Mouse (Mus musculus): ENCODE data around the gene Vamp2. TPM values are rescaled to one million over a fixed set of nuclear protein-coding genes. Genes with fewer than 3 reads are reported as not detected.

The Vamp2 gene
- polyA plus RNA-seq, 1 experiment from 2014 or later, result 66.7 TPM

DNA sequence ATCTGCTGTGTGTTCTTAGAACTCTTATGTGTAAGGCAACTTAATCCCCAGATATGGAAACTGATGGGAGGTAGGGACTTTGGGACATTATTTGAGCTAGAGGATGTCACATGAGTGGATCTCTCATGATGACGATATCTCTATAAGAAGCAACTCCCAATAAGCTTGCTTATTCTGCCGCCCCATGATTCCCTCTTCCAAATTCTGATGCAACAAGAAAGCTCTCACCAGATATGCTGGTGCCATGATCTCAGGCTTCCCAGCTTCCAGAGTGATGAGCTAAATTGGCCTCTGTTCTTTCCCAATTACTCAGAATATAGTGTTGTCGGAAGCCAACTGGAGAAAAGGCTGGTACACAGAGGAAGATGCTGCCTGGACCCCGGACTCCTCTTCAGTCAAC lies 23.6 kb downstream of the Vamp2 start:
- Histone ChIP-seq H3K4me3 (replicated peaks; ENCODE audit: low read depth, low read length) (no peak overlapping the region), H3K9ac (ENCODE audit: low read depth, low read length) (no peak overlapping the region), H3K36me3 (ENCODE audit: insufficient read depth, low read length) (peaks cover 25% of the 10 kb centered on the region), H3K27me3 (ENCODE audit: insufficient read depth, low read length) (no peaks in the 10 kb centered on the region), H3K9me3 (replicated peaks; ENCODE audit: low read length) (no peaks in the 10 kb centered on the region), H3K4me1 (replicated peaks; ENCODE audit: insufficient read depth, low read length) (peaks cover 4% of the 10 kb centered on the region; the same call in 1 of the 2 replicates), H3K27ac (no peak overlapping the region), H3K4me2 (ENCODE audit: low read length) (no peak overlapping the region)
- no peak for DNase-seq (ENCODE audit: low spot score)
- ATAC-seq (replicated peaks; ENCODE audit: low FRiP score, low read depth), result no peak
- no peak for TF ChIP-seq CTCF (IDR thresholded peaks at IDR 0.05; ENCODE audit: low read depth)
- 62% methylated on average over 4 of the region's 4 CpGs for WGBS

DNA sequence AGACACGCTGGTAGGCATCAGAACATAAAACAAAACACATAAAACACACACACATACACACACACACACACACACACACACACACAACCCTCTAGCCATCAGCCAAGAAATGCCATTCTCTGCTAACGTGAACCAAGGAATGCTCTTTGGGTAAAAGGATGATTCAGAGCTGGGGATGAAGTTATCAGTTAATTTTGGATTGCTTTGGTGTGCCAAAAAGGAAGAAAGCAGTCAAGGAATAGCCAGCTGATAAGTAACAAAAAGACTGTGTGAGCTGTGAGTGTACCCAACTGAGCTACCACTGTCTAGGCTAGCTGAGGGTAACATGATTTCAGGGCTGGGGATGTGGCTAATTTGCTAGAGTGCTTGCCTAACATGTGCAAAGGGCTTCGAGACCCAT lies 25.7 kb downstream of the Vamp2 start:
- Histone ChIP-seq H3K36me3 (ENCODE audit: insufficient read depth, low read length) (peaks cover 6% of the 10 kb centered on the region; the same call in 1 of the 2 replicates), H3K4me3 (replicated peaks; ENCODE audit: low read depth, low read length) (no peak overlapping the region), H3K4me2 (ENCODE audit: low read length) (no peak overlapping the region), H3K27ac (no peak overlapping the region), H3K9me3 (replicated peaks; ENCODE audit: low read length) (no peaks in the 10 kb centered on the region), H3K9ac (ENCODE audit: low read depth, low read length) (no peak overlapping the region), H3K4me1 (replicated peaks; ENCODE audit: insufficient read depth, low read length) (peaks cover 6% of the 10 kb centered on the region), H3K27me3 (ENCODE audit: insufficient read depth, low read length) (no peaks in the 10 kb centered on the region)
- WGBS, result 68% methylated on average over 3 of the region's 3 CpGs
- TF ChIP-seq CTCF (IDR thresholded peaks at IDR 0.05; ENCODE audit: low read depth), result no peak
- ATAC-seq (replicated peaks; ENCODE audit: low FRiP score, low read depth) (no peak), DNase-seq (ENCODE audit: low spot score) (no peak)

DNA sequence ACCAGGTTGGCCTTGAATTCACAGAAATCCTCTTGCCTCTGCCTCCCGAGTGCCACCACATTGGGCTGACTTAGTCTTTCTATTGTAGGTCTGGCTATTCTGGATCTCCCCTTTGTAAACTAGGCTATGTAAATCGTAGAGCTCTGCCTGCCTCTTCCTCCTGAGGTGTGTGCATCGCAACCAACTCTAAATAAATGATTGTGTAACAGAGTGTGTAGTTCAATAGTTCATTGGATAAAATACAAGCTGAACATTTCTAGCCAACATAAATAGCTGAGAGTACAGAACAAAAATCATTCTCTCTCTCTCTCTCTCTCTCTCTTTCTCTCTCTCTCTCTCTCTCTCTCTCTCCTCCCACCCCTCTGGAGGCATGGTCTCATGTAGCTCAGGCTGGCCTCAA lies 26.3 kb downstream of the Vamp2 start:
- DNase-seq (ENCODE audit: low spot score) (no peak), ATAC-seq (replicated peaks; ENCODE audit: low FRiP score, low read depth) (no peak)
- H3K4me3 ChIP-seq (replicated peaks; ENCODE audit: low read depth, low read length), result no peak overlapping the region
- no peaks in the 10 kb centered on the region for H3K27me3 ChIP-seq (ENCODE audit: insufficient read depth, low read length)
- no peak for TF ChIP-seq CTCF (IDR thresholded peaks at IDR 0.05; ENCODE audit: low read depth)
- WGBS, result 85% methylated on average over 3 of the region's 3 CpGs
- H3K9ac ChIP-seq (ENCODE audit: low read depth, low read length), result no peak overlapping the region
- no peak overlapping the region for H3K27ac ChIP-seq
- H3K36me3 ChIP-seq (ENCODE audit: insufficient read depth, low read length), result no peaks in the 10 kb centered on the region
- no peaks in the 10 kb centered on the region for H3K9me3 ChIP-seq (replicated peaks; ENCODE audit: low read length)
- peaks cover 9% of the 10 kb centered on the region for H3K4me1 ChIP-seq (replicated peaks; ENCODE audit: insufficient read depth, low read length)
- no peak overlapping the region for H3K4me2 ChIP-seq (ENCODE audit: low read length)

DNA sequence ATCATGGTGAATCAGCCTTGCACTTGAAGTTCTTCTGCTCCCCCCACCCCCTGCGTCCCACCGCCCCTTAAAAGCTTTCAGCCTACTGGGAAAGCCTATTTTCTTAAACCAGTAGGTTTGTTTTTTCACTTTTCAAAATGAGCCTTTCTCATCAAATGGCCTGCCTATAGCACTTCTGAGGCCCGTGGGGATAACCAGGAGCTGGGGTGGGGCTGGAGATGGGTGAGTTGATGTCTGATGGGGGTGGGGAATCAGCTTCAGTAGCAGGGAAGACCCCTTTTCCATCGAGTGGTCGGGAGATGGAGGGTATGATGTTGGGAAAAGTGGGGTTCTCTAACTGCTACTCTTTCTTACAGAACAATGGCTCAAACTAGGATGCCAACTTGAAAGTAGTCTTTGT lies 28.6 kb downstream of the Vamp2 start:
- DNase-seq (ENCODE audit: low spot score) (no peak), ATAC-seq (replicated peaks; ENCODE audit: low FRiP score, low read depth) (no peak)
- Histone ChIP-seq H3K9me3 (replicated peaks; ENCODE audit: low read length) (no peaks in the 10 kb centered on the region), H3K36me3 (ENCODE audit: insufficient read depth, low read length) (no peaks in the 10 kb centered on the region), H3K27me3 (ENCODE audit: insufficient read depth, low read length) (no peaks in the 10 kb centered on the region), H3K27ac (no peak overlapping the region), H3K4me2 (ENCODE audit: low read length) (no peak overlapping the region), H3K9ac (ENCODE audit: low read depth, low read length) (no peak overlapping the region), H3K4me1 (replicated peaks; ENCODE audit: insufficient read depth, low read length) (peaks cover 12% of the 10 kb centered on the region), H3K4me3 (replicated peaks; ENCODE audit: low read depth, low read length) (no peak overlapping the region)
- TF ChIP-seq CTCF (IDR thresholded peaks at IDR 0.05; ENCODE audit: low read depth), result no peak
- 42% methylated on average over 5 of the region's 5 CpGs for WGBS

DNA sequence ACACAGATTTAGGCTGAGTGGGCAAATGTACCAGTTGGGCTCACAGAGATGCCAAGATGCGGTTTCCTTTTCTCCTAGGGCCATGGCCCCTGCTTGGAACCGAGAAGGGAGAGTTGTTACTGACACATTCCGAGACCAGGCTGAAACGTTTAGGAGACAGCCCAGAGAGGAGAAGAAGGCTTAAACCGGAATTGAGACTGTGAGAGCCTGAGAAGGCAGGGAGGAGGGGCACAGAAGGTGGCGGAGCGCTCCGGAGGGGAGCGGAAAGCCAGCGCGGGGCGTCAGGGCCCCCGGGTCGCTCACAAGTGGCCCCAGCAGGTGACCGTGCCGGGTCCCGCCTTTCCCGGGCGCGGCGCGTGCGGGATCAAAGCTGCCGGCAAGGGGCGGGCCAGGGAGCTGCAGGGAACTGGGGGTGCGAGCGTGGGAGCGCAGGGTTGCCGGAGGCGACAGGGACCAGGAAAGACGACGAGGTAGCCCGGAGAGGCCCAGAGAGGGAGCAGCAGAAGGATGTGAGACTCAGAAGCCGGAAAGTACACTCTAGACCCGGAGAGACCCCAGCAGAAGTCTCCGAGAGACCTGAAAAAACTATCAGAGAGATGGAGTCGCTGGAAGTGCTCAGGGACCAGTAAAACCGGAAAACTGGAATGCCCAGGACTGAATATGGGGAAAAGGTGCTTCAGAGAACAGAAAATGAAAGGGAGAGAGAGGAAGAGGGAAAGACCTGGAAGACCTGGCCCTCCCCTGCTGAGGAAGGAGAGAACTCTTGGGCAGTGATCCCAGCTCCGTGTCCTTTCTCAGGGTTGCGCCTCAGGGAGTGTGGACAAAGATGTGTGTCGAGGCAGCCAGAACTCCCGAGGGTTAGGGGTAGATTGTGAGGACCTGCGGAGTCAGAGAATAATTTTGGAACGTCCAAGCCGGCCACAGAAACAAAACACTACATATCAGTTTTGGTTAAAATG lies 29.7 kb downstream of the Vamp2 start:
- under 1% methylated on average over 45 of the region's 45 CpGs for WGBS
- DNase-seq (ENCODE audit: low spot score) (peak; percentile 74), ATAC-seq (replicated peaks; ENCODE audit: low FRiP score, low read depth) (0 out of 2 replicates have a peak, but pooled peaks have one; percentile 2)

DNA sequence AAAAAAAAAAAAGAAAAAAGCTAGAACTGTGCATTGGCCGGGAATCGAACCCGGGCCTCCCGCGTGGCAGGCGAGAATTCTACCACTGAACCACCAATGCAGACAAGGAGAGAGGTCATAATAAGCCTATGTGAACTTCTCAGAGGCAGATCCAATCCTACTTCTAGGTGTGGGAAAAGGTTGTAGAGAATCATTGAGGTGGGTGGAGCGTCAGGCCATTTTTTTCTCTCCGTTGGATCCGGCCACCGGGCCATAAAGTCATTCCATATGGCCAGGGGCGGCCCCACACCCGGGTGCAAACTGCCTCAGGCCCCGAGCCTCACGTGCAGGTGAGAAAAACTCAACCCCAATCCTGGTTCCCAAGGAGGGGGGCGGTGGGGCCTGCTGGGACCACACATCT lies 30.5 kb downstream of the Vamp2 start:
- no peak for TF ChIP-seq CTCF (IDR thresholded peaks at IDR 0.05; ENCODE audit: low read depth)
- ATAC-seq (replicated peaks; ENCODE audit: low FRiP score, low read depth), result no peak; the same call in 1 of the 2 replicates

More for the DNA sequence above, 29.7 kb downstream of the Vamp2 start:
- no peaks in the 10 kb centered on the region for H3K9me3 ChIP-seq (replicated peaks; ENCODE audit: low read length)
- no peaks in the 10 kb centered on the region for H3K27me3 ChIP-seq (ENCODE audit: insufficient read depth, low read length)
- no peak for TF ChIP-seq CTCF (IDR thresholded peaks at IDR 0.05; ENCODE audit: low read depth)
- H3K4me3 ChIP-seq (replicated peaks; ENCODE audit: low read depth, low read length), result peak overlapping the region; percentile 80
- H3K4me2 ChIP-seq (ENCODE audit: low read length), result peak overlapping the region; percentile 95
- peaks cover 12% of the 10 kb centered on the region for H3K4me1 ChIP-seq (replicated peaks; ENCODE audit: insufficient read depth, low read length)
- H3K27ac ChIP-seq, result peak overlapping the region; percentile 78
- H3K36me3 ChIP-seq (ENCODE audit: insufficient read depth, low read length), result no peaks in the 10 kb centered on the region
- H3K9ac ChIP-seq (ENCODE audit: low read depth, low read length), result peak overlapping the region; percentile 75

More for the DNA sequence above, 30.5 kb downstream of the Vamp2 start:
- Histone ChIP-seq H3K36me3 (ENCODE audit: insufficient read depth, low read length) (no peaks in the 10 kb centered on the region), H3K4me1 (replicated peaks; ENCODE audit: insufficient read depth, low read length) (peaks cover 12% of the 10 kb centered on the region), H3K27me3 (ENCODE audit: insufficient read depth, low read length) (no peaks in the 10 kb centered on the region), H3K9me3 (replicated peaks; ENCODE audit: low read length) (no peaks in the 10 kb centered on the region), H3K9ac (ENCODE audit: low read depth, low read length) (no peak overlapping the region), H3K4me2 (ENCODE audit: low read length) (peak overlapping the region; percentile 95), H3K27ac (no peak overlapping the region), H3K4me3 (replicated peaks; ENCODE audit: low read depth, low read length) (peak overlapping the region; percentile 80)
- peak; percentile 89 for DNase-seq (ENCODE audit: low spot score)
- 0% methylated on average over 15 of the region's 15 CpGs for WGBS

Data from kidney, postnatal 0 days (tissue).